Mouse (Mus musculus): ENCODE measurements around the gene Llgl2. TPM values are rescaled to one million over a fixed set of nuclear protein-coding genes. Genes with fewer than 3 reads are reported as not detected.

The Llgl2 gene
- polyA plus RNA-seq, 1 experiment from 2014 or later: 0.68 TPM

- Histone ChIP-seq H3K36me3 (ENCODE audit: poor library complexity, severe bottlenecking) (peaks cover 17% of the 10 kb centered on the region), H3K27me3 (no peaks in the 10 kb centered on the region), H3K27ac (no peak overlapping the region), H3K4me3 (peak overlapping the region; percentile 89), H3K9me3 (replicated peaks) (no peaks in the 10 kb centered on the region), H3K9ac (peak overlapping the region; percentile 79), H3K4me2 (peak overlapping the region; percentile 95), H3K4me1 (peaks cover 80% of the 10 kb centered on the region)
- WGBS: 80% methylated on average over 20 of the region's 20 CpGs
- no peak for ATAC-seq
These were observed 12.3 kb upstream of the Llgl2 start for GRCm38 (mm10) chr11:115811381-115812093.

GRCm38 (mm10) chr11:115812095-115812494, 11.8 kb upstream of the Llgl2 start:
- 36% methylated on average over 7 of the region's 7 CpGs for WGBS
- H3K27ac ChIP-seq: 0 out of 2 replicates have a peak overlapping the region, but pooled peaks have one; percentile 65
- no peak for ATAC-seq

GRCm38 (mm10) chr11:115812533-115813420, 11.1 kb upstream of the Llgl2 start:
- 3% methylated on average over 27 of the region's 28 CpGs for WGBS
- Histone ChIP-seq H3K9ac (peak overlapping the region; percentile 79), H3K4me1 (peaks cover 67% of the 10 kb centered on the region), H3K27me3 (no peaks in the 10 kb centered on the region), H3K27ac (peak overlapping the region; percentile 65), H3K4me3 (peak overlapping the region; percentile 89), H3K36me3 (ENCODE audit: poor library complexity, severe bottlenecking) (peaks cover 16% of the 10 kb centered on the region), H3K4me2 (peak overlapping the region; percentile 95), H3K9me3 (replicated peaks) (no peaks in the 10 kb centered on the region)
- peak; percentile 9 for ATAC-seq

More at GRCm38 (mm10) chr11:115812095-115812494, 11.8 kb upstream of the Llgl2 start:
- Histone ChIP-seq H3K4me1 (peaks cover 74% of the 10 kb centered on the region), H3K36me3 (ENCODE audit: poor library complexity, severe bottlenecking) (peaks cover 14% of the 10 kb centered on the region), H3K27me3 (no peaks in the 10 kb centered on the region), H3K9ac (peak overlapping the region; percentile 79), H3K4me2 (peak overlapping the region; percentile 95), H3K4me3 (peak overlapping the region; percentile 89), H3K9me3 (replicated peaks) (no peaks in the 10 kb centered on the region)

- peak within 1 kb of the TSS; percentile 89 for H3K9ac ChIP-seq
- peak; percentile 90 for ATAC-seq
- H3K27ac ChIP-seq: peak within 1 kb of the TSS; percentile 65
- WGBS: under 1% methylated on average over 44 of the region's 44 CpGs
- peak within 1 kb of the TSS; percentile 95 for H3K4me2 ChIP-seq
- H3K9me3 ChIP-seq (replicated peaks): no peaks in the 10 kb centered on the region
- H3K36me3 ChIP-seq (ENCODE audit: poor library complexity, severe bottlenecking): peaks cover 24% of the 10 kb centered on the region
- H3K4me3 ChIP-seq: peak within 1 kb of the TSS; percentile 89
- H3K27me3 ChIP-seq: no peaks in the 10 kb centered on the region
- peaks cover 58% of the 10 kb centered on the region for H3K4me1 ChIP-seq
These were observed 10.1 kb upstream of the Llgl2 start, which contains the start of gene Caskin2 for GRCm38 (mm10) chr11:115813507-115814296. Caskin2 (minus strand) TSS chr11:115813639.

GRCm38 (mm10) chr11:115814605-115815450, 9.0 kb upstream of the Llgl2 start, which contains the start of gene Tsen54:
Tsen54 (plus strand) TSS chr11:115814724.
- peak; percentile 65 for ATAC-seq
- peaks cover 47% of the 10 kb centered on the region for H3K4me1 ChIP-seq
- H3K4me3 ChIP-seq: peak within 1 kb of the TSS; percentile 89
- peak within 1 kb of the TSS; percentile 52 for H3K27ac ChIP-seq
- H3K9ac ChIP-seq: peak within 1 kb of the TSS; percentile 89
- peaks cover 32% of the 10 kb centered on the region for H3K36me3 ChIP-seq (ENCODE audit: poor library complexity, severe bottlenecking)
- WGBS: under 1% methylated on average over 80 of the region's 84 CpGs
- H3K27me3 ChIP-seq: no peaks in the 10 kb centered on the region
- H3K4me2 ChIP-seq: peak within 1 kb of the TSS; percentile 95
- no peaks in the 10 kb centered on the region for H3K9me3 ChIP-seq (replicated peaks)

GRCm38 (mm10) chr11:115817331-115817730, 6.5 kb upstream of the Llgl2 start:
- H3K9me3 ChIP-seq (replicated peaks): no peaks in the 10 kb centered on the region
- H3K4me3 ChIP-seq: no peak overlapping the region
- 87% methylated on average over 5 of the region's 5 CpGs for WGBS
- H3K4me2 ChIP-seq: no peak overlapping the region
- no peaks in the 10 kb centered on the region for H3K27me3 ChIP-seq
- H3K4me1 ChIP-seq: peaks cover 22% of the 10 kb centered on the region
- ATAC-seq: no peak
- H3K36me3 ChIP-seq (ENCODE audit: poor library complexity, severe bottlenecking): peaks cover 49% of the 10 kb centered on the region
- no peak overlapping the region for H3K9ac ChIP-seq
- no peak overlapping the region for H3K27ac ChIP-seq

GRCm38 (mm10) chr11:115819915-115820623, 3.8 kb upstream of the Llgl2 start:
- ATAC-seq: no peak
- Histone ChIP-seq H3K36me3 (ENCODE audit: poor library complexity, severe bottlenecking) (peaks cover 55% of the 10 kb centered on the region), H3K4me2 (no peak overlapping the region), H3K27me3 (peaks cover 21% of the 10 kb centered on the region), H3K9ac (no peak overlapping the region), H3K4me1 (peaks cover 27% of the 10 kb centered on the region), H3K9me3 (replicated peaks) (no peaks in the 10 kb centered on the region), H3K27ac (no peak overlapping the region), H3K4me3 (no peak overlapping the region)
- 94% methylated on average over 16 of the region's 16 CpGs for WGBS

- peaks cover 18% of the 10 kb centered on the region for H3K4me1 ChIP-seq
- H3K4me2 ChIP-seq: no peak overlapping the region
- H3K27me3 ChIP-seq: peaks cover 31% of the 10 kb centered on the region
- ATAC-seq: no peak
- H3K4me3 ChIP-seq: no peak overlapping the region
- H3K36me3 ChIP-seq (ENCODE audit: poor library complexity, severe bottlenecking): peaks cover 55% of the 10 kb centered on the region
- H3K9me3 ChIP-seq (replicated peaks): no peaks in the 10 kb centered on the region
- H3K9ac ChIP-seq: no peak overlapping the region
- WGBS: 82% methylated on average over 4 of the region's 4 CpGs
- no peak overlapping the region for H3K27ac ChIP-seq
These were observed 2.8 kb upstream of the Llgl2 start for GRCm38 (mm10) chr11:115821001-115821400.

GRCm38 (mm10) chr11:115824813-115825212, 964 bp downstream of the Llgl2 start:
- Histone ChIP-seq H3K9me3 (replicated peaks) (no peaks in the 10 kb centered on the region), H3K27me3 (peaks cover 64% of the 10 kb centered on the region), H3K36me3 (ENCODE audit: poor library complexity, severe bottlenecking) (peaks cover 31% of the 10 kb centered on the region), H3K27ac (no peak overlapping the region), H3K9ac (no peak overlapping the region), H3K4me2 (peak overlapping the region; percentile 75), H3K4me1 (peaks cover 14% of the 10 kb centered on the region), H3K4me3 (peak overlapping the region; percentile 59)
- 13% methylated on average over 11 of the region's 11 CpGs for WGBS
- ATAC-seq: no peak

GRCm38 (mm10) chr11:115826487-115826886, 2.6 kb downstream of the Llgl2 start:
- Histone ChIP-seq H3K9ac (no peak overlapping the region), H3K36me3 (ENCODE audit: poor library complexity, severe bottlenecking) (peaks cover 14% of the 10 kb centered on the region), H3K27me3 (peaks cover 80% of the 10 kb centered on the region), H3K27ac (no peak overlapping the region), H3K4me1 (peaks cover 14% of the 10 kb centered on the region), H3K4me2 (no peak overlapping the region), H3K4me3 (no peak overlapping the region), H3K9me3 (replicated peaks) (no peaks in the 10 kb centered on the region)
- 50% methylated on average over 5 of the region's 5 CpGs for WGBS
- ATAC-seq: no peak
